ENCODE assay signal across 8 mouse cellular contexts in genomic region chrX:94541206-94541605, GRCm38 (mm10). TPM values are rescaled to one million over a fixed set of nuclear protein-coding genes. Genes with fewer than 3 reads are reported as not detected.
DNase-seq lines count a peak whose midpoint lies in the region; ATAC-seq lines count a peak whose summit lies in the region.

No protein-coding gene starts in this region.

- H3K4me2 ChIP-seq in heart, embryonic 11.5 days, result peak overlapping the region; percentile 62
- H3K4me2 ChIP-seq in limb, embryonic 12.5 days, result peak overlapping the region; percentile 59; the same call in 1 of the 2 replicates
- H3K4me2 ChIP-seq in neural tube, embryonic 14.5 days (ENCODE audit: low read depth, low read length), result peak overlapping the region; percentile 55; the same call in 1 of the 2 replicates

- peaks cover 5% of the 10 kb centered on the region for H3K4me1 ChIP-seq in heart, embryonic 11.5 days (ENCODE audit: control insufficient read depth, insufficient read depth, low read length)
- peaks cover 7% of the 10 kb centered on the region; the same call in 1 of the 2 replicates for H3K4me1 ChIP-seq in limb, embryonic 12.5 days (replicated peaks)
- H3K4me1 ChIP-seq in neural tube, embryonic 14.5 days (ENCODE audit: control insufficient read depth, insufficient read depth, low read length), result peaks cover 18% of the 10 kb centered on the region

- H3K9ac ChIP-seq in heart, embryonic 11.5 days (ENCODE audit: low read depth, low read length), result peak overlapping the region; percentile 84
- H3K9ac ChIP-seq in limb, embryonic 12.5 days (replicated peaks), result peak overlapping the region; percentile 83
- H3K9ac ChIP-seq in neural tube, embryonic 14.5 days (replicated peaks; ENCODE audit: low read depth, low read length), result peak overlapping the region; percentile 79

- peak; percentile 14 for DNase-seq in adrenal gland, postnatal 14 days
- DNase-seq in adrenal gland, adult 8-10 months, result no peak
- DNase-seq in right cerebral cortex, adult 2 months (ENCODE audit: low spot score in 2 of 2), result peak; percentile 7 to 10
- no peak for DNase-seq in right cerebral cortex, adult 18-20 months
- DNase-seq in layer of hippocampus, adult 11-12 months (ENCODE audit: low spot score), result no peak

- H3K27me3 ChIP-seq in heart, embryonic 11.5 days (ENCODE audit: control insufficient read depth, insufficient read depth, low read length), result no peaks in the 10 kb centered on the region
- peaks cover 36% of the 10 kb centered on the region for H3K27me3 ChIP-seq in limb, embryonic 12.5 days
- H3K27me3 ChIP-seq in neural tube, embryonic 14.5 days (ENCODE audit: control insufficient read depth, insufficient read depth, low read length), result no peaks in the 10 kb centered on the region

- H3K9me3 ChIP-seq in heart, embryonic 11.5 days (replicated peaks; ENCODE audit: control insufficient read depth, low read length), result no peaks in the 10 kb centered on the region
- H3K9me3 ChIP-seq in limb, embryonic 12.5 days, result no peaks in the 10 kb centered on the region
- H3K9me3 ChIP-seq in neural tube, embryonic 14.5 days (ENCODE audit: control insufficient read depth, low read length), result no peaks in the 10 kb centered on the region

- ATAC-seq in heart, embryonic 11.5 days (replicated peaks; ENCODE audit: insufficient number of reproducible peaks, low FRiP score, low TSS enrichment), result no peak
- no peak for ATAC-seq in limb, embryonic 12.5 days (ENCODE audit: insufficient number of reproducible peaks, insufficient read depth, low FRiP score, low TSS enrichment, low read depth)
- ATAC-seq in neural tube, embryonic 14.5 days (ENCODE audit: low read depth), result no peak

- H3K4me3 ChIP-seq in heart, embryonic 11.5 days (ENCODE audit: low read depth, low read length), result peak overlapping the region; percentile 61
- peak overlapping the region; percentile 57 for H3K4me3 ChIP-seq in limb, embryonic 12.5 days (replicated peaks)
- H3K4me3 ChIP-seq in neural tube, embryonic 14.5 days (ENCODE audit: low read depth, low read length), result peak overlapping the region; percentile 55

- H3K27ac ChIP-seq in heart, embryonic 11.5 days (ENCODE audit: low read depth, low read length), result peak overlapping the region; percentile 84
- H3K27ac ChIP-seq in limb, embryonic 12.5 days, result peak overlapping the region; percentile 90
- peak overlapping the region; percentile 87 for H3K27ac ChIP-seq in neural tube, embryonic 14.5 days (ENCODE audit: low read depth, low read length)

- 14% methylated on average over 23 of the region's 25 CpGs for WGBS in heart, embryonic 11.5 days (ENCODE audit: insufficient replicate concordance)
- WGBS in limb, embryonic 12.5 days, result 22% methylated on average over 25 of the region's 25 CpGs
- 21% methylated on average over 25 of the region's 25 CpGs for WGBS in neural tube, embryonic 14.5 days

- H3K36me3 ChIP-seq in heart, embryonic 11.5 days (ENCODE audit: control insufficient read depth, insufficient read depth, low read length), result peaks cover 14% of the 10 kb centered on the region; the same call in 1 of the 2 replicates
- peaks cover 40% of the 10 kb centered on the region for H3K36me3 ChIP-seq in limb, embryonic 12.5 days
- H3K36me3 ChIP-seq in neural tube, embryonic 14.5 days (ENCODE audit: control insufficient read depth, insufficient read depth, low read length), result peaks cover 23% of the 10 kb centered on the region

RNA-seq across cellular contexts. Expression of gene Maged1, which starts 0.7 kb away (rescaled TPM):
- total RNA-seq in adrenal gland, postnatal 14 days (2021), result 223 and 229 TPM in 2 replicates
- 100 to 1,000 TPM; 241 to 298 (median 281) TPM for total RNA-seq in adrenal gland, adult 8-10 months (2022)
- 516 and 576 TPM in 2 replicates for polyA plus RNA-seq in heart, embryonic 11.5 days (2014; fragmentation: Nextera tagmentation; extraction: Ambion mirVana)
- 735 and 768 TPM in 2 replicates for polyA plus RNA-seq in limb, embryonic 12.5 days (2016; fragmentation: Nextera tagmentation; extraction: Ambion mirVana)
- 1,148 and 1,177 TPM in 2 replicates for polyA plus RNA-seq in neural tube, embryonic 14.5 days (2014; fragmentation: Nextera tagmentation; extraction: Ambion mirVana)

Comparison
In these comparisons a context has a peak if more than half of its experiments do, and no peak if none do; other contexts are left out.
1. DNase-seq: peak in adrenal gland, postnatal 14 days (single experiment) and right cerebral cortex, adult 2 months (2 of 2); none in adrenal gland, adult 8-10 months (single experiment), right cerebral cortex, adult 18-20 months (single experiment) and layer of hippocampus, adult 11-12 months (single experiment).
2. Peak in every context shown above with its lines, with median percentiles within 50 percentile points of each other: H3K27ac ChIP-seq, H3K4me2 ChIP-seq, H3K4me3 ChIP-seq and H3K9ac ChIP-seq.